Mouse (Mus musculus) limb, embryonic 11.5 days (tissue): ENCODE data around the gene Ldhb. TPM values are rescaled to one million over a fixed set of nuclear protein-coding genes. Genes with fewer than 3 reads are reported as not detected.
A peak's percentile ranks its signal among the peaks of the same experiment; 100 is the strongest.
"Not testable (repeated sequence)": the region's sequence is repeated elsewhere in the genome, so short reads cannot be mapped to it uniquely, and the experiment has no call there.

Experiments
- ATAC-seq: fragments of 200-750 bp; cut with Nextera tagmentation; 2 replicates; pipeline ENCODE4 v1.8.0; 2017; ENCODE audit warnings: low read depth; ENCODE audit not compliant: insufficient number of reproducible peaks, low FRiP score, low TSS enrichment
- DNase-seq: peaks from one replicate; pipeline ENCODE4 v3.0.0-alpha.2; 2015; ENCODE audit warnings: low spot score
- H3K27ac ChIP-seq: fragments of 300-500 bp; sonication (generic); replicated peaks from 2 replicates; pipeline ENCODE4 v1.5.1; 2014; ENCODE audit warnings: low read depth, mild to moderate bottlenecking, low read length
- H3K27me3 ChIP-seq: fragments of 300-500 bp; sonication (generic); 2 replicates; pipeline ENCODE4 v1.6.1; 2014; ENCODE audit warnings: mild to moderate bottlenecking, low read length, mixed read lengths; ENCODE audit not compliant: control insufficient read depth, insufficient read depth
- H3K36me3 ChIP-seq: fragments of 300-500 bp; sonication (generic); 2 replicates; pipeline ENCODE4 v1.6.1; 2014; ENCODE audit warnings: mild to moderate bottlenecking, low read length, moderate library complexity, mixed read lengths; ENCODE audit not compliant: control insufficient read depth, insufficient read depth
- H3K4me1 ChIP-seq: fragments of 300-500 bp; sonication (generic); 2 replicates; pipeline ENCODE4 v1.6.1; 2014; ENCODE audit warnings: low read length, mixed read lengths; ENCODE audit not compliant: control insufficient read depth, insufficient read depth
- H3K4me2 ChIP-seq: fragments of 300-500 bp; sonication (generic); 2 replicates; pipeline ENCODE4 v1.6.1; 2014; ENCODE audit warnings: low read depth, mild to moderate bottlenecking, moderate library complexity; ENCODE audit not compliant: severe bottlenecking
- H3K4me3 ChIP-seq: fragments of 300-500 bp; sonication (generic); 2 replicates; pipeline ENCODE4 v1.5.1; 2014; ENCODE audit warnings: low read depth, low read length
- H3K9ac ChIP-seq: fragments of 300-500 bp; sonication (generic); 2 replicates; pipeline ENCODE4 v1.6.1; 2014; ENCODE audit warnings: mild to moderate bottlenecking, low read length
- H3K9me3 ChIP-seq: fragments of 300-500 bp; sonication (generic); 2 replicates; pipeline ENCODE4 v1.6.1; 2016; ENCODE audit warnings: low read length; ENCODE audit not compliant: control insufficient read depth
- WGBS: fragments of 180-500 bp; shearing (Covaris S2); extraction: QIAGEN DNeasy Blood & Tissue Kit; methylation state at CpG from one replicate; pipeline ENCODE4 v1.1.7; 2014; 5-methylcytosine and 5-hydroxymethylcytosine counted together
- polyA plus RNA-seq: library from polyadenylated mRNA; unstranded; fragments of >200 nt; fragmentation: Nextera tagmentation; extraction: Ambion mirVana; gene quantifications from 2 replicates; pipeline ENCODE4 v1.2.1, GENCODE M21; 2014

The Ldhb gene
- polyA plus RNA-seq, 1 experiment from 2014 or later: 564 TPM

DNA sequence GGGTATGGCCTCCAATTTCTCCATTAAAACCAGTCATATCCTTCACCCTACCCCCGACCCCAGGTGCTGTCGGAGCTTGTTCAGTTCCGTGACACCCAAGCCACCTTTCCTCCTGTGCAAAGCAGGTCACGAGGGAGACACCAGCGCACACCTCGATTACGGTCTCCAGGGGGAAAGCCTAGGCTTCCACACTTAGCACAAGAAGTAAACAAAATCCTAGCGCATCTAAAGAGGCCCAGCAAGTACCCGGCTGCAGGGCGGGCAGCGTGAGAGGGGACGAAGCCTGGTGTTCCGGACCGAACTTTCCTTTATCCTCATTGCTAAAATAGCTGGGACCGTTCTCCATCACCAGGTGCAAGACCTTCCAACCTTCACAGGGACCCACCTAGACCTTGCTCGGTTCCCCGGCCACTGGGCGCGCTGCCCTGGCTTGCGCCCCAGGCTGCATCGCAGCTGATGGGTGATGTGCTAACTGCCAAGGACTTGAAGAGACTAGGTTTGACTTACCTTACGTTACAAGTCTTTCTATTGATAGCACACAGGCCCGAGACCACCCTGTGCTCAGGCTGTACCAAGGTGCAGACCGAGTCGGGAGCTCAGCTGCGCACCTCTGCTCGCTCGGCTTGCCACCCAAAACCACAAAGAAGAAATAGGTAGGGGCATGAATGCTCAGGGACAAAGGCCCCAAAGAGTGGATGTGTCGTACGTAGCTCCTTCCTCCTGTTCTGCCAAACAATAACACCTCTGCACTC lies 548 bp downstream of the Ldhb start:
- peak overlapping the region; percentile 89 for H3K9ac ChIP-seq
- no peaks in the 10 kb centered on the region for H3K9me3 ChIP-seq
- peak overlapping the region; percentile 81 for H3K4me2 ChIP-seq
- DNase-seq: no peak
- no peaks in the 10 kb centered on the region for H3K36me3 ChIP-seq
- peak overlapping the region; percentile 61 for H3K27ac ChIP-seq
- peaks cover 11% of the 10 kb centered on the region for H3K4me1 ChIP-seq
- H3K27me3 ChIP-seq: no peaks in the 10 kb centered on the region
- under 1% methylated on average over 30 of the region's 30 CpGs for WGBS
- H3K4me3 ChIP-seq: peak overlapping the region; percentile 59
- peak; percentile 61 for ATAC-seq

DNA sequence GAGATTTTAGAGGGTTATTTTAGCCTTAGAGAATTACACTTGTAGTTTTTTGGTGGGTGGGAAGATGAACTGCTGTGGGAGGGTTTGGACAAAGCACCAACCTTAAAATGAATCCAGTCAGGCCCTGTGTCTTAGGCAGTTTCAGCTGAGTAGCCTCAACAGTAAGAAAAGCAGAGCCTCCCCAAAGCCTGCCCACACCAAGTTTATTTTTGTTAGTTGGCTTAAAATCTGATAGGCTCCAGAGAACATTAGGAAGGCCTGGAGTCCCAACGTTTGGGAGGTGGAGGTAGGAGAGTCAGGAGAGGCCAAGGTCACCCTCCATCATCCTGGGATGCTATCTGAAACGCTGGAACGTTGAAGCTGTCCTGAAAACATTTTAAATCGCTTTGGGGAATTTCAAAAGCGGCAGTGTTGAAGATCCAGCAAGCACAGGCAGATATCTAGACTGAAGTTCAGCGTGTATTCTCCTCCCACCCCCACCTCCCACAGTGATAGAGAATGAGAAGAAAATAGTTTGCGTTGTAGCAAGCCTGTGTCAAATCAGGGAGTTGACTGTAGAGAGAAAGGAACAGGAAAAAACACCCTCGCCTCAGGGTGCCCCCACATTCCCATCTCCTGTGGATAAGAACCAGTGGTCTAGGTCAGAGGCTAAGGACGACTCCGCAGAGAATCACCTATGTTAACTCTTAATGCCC lies 1.3 kb downstream of the Ldhb start:
- Histone ChIP-seq H3K27ac (no peak overlapping the region), H3K9ac (peak overlapping the region; percentile 89), H3K27me3 (no peaks in the 10 kb centered on the region), H3K9me3 (no peaks in the 10 kb centered on the region), H3K4me1 (peaks cover 7% of the 10 kb centered on the region), H3K36me3 (no peaks in the 10 kb centered on the region), H3K4me2 (peak overlapping the region; percentile 81), H3K4me3 (peak overlapping the region; percentile 59)
- WGBS: 7% methylated on average over 10 of the region's 10 CpGs
- no peak for DNase-seq
- no peak for ATAC-seq

DNA sequence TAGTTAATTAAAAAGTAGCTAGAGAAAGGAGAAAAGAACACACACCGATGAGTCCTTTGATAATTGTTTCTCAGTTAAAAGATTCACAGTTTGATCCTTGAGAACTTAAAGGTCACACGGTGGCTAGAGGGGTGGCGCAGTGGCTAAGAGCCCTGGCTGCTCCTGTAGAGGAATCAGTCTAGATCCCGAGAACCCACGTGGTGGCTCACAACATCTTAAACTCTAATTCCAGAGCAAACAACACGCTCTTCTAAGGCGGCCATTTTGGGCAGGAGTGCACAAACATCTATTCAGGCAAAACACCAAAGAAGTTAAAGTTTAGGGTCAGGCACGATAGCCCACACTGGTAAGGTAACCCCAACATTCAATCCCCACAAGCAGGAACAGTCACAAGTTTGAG lies 4.2 kb downstream of the Ldhb start:
- 85% methylated on average over 8 of the region's 8 CpGs for WGBS
- Histone ChIP-seq H3K27me3 (no peaks in the 10 kb centered on the region), H3K4me1 (peaks cover 5% of the 10 kb centered on the region), H3K27ac (no peak overlapping the region), H3K4me3 (no peak overlapping the region), H3K9ac (no peak overlapping the region), H3K36me3 (no peaks in the 10 kb centered on the region; the same call in 1 of the 2 replicates), H3K9me3 (no peaks in the 10 kb centered on the region), H3K4me2 (no peak overlapping the region)
- DNase-seq (no peak), ATAC-seq (no peak)

DNA sequence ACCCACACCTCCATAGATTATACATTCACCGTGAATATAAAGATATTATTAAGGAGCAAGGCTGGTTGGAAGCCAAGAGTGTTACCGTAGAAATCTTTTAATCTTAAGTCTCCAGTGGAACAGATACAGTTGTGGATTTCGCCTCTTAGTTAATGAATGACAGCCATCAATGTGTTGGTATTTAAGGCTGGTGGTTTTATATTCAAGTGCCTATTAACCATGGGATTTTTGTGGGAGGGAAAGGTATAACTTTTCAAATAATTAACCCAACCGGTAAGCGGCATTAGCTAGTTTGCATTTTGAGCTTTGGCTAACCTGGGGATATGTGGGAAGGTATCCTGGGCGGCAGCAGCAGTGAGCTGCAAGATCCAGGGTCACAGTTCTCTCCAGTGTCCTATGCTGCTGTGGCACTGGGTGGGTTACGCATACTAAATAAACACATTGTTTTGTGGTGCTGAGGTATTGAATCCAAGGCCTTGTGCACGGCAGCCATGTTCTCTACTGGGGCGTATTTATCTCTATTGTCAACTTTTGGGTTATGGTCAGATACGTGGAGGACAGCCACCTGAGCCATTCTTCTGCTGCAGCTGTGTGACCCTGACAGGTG lies 5.1 kb downstream of the Ldhb start:
- H3K9ac ChIP-seq: no peak overlapping the region
- ATAC-seq (no peak), DNase-seq (no peak)
- H3K9me3 ChIP-seq: no peaks in the 10 kb centered on the region
- no peak overlapping the region for H3K4me2 ChIP-seq
- H3K27me3 ChIP-seq: no peaks in the 10 kb centered on the region
- no peaks in the 10 kb centered on the region for H3K4me1 ChIP-seq
- H3K4me3 ChIP-seq: no peak overlapping the region
- peaks cover 3% of the 10 kb centered on the region; the same call in 1 of the 2 replicates for H3K36me3 ChIP-seq
- H3K27ac ChIP-seq: no peak overlapping the region
- 91% methylated on average over 10 of the region's 10 CpGs for WGBS

DNA sequence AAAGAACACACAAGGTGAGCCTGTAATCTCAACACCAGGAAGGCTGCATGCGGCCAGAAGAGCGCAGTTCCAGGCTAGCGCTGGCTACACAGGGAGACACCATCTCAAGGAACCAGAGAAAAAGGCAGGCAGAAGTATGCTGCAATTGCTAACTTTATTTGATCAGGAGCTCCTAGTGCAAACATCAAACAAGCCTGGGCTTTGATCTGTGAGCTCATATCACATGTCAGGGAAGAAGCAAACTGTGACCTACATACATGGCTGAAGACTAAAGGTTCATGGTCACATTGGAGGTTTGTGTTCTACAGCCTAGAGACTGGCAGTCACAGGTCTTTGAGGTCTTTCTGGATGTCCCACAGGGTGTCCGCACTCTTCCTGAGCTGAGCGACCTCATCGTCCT lies 17.6 kb downstream of the Ldhb start:
- not testable (repeated sequence) for H3K4me1 ChIP-seq, ATAC-seq, DNase-seq, H3K9me3 ChIP-seq, H3K27ac ChIP-seq, H3K36me3 ChIP-seq, H3K27me3 ChIP-seq, H3K4me2 ChIP-seq, H3K9ac ChIP-seq, H3K4me3 ChIP-seq
- 95% methylated on average over 6 of the region's 6 CpGs for WGBS

DNA sequence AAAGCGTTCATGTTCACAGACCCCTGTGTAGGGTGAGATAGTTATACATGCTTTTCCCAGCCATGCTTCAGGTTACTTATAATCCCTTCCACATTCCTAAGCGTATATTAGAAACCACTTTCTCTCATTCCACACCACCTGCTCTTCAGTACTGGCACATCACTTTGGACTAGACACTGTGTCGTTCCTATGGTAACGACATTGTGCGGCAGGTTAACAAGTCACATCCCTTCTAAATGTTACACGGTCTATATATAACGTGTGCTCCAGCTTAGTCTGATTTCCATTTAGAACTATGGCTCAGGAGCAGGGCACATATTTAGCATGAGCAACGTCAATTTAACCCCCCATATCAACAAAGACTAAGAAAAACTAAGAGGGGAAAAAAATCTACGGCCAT lies 20.1 kb downstream of the Ldhb start:
- WGBS: 91% methylated on average over 9 of the region's 9 CpGs
- Histone ChIP-seq H3K27me3 (no peaks in the 10 kb centered on the region), H3K4me3 (no peak overlapping the region), H3K4me2 (no peak overlapping the region), H3K9ac (no peak overlapping the region), H3K27ac (no peak overlapping the region), H3K4me1 (no peaks in the 10 kb centered on the region), H3K9me3 (no peaks in the 10 kb centered on the region), H3K36me3 (no peaks in the 10 kb centered on the region; the same call in 1 of the 2 replicates)
- DNase-seq: no peak
- no peak for ATAC-seq

DNA sequence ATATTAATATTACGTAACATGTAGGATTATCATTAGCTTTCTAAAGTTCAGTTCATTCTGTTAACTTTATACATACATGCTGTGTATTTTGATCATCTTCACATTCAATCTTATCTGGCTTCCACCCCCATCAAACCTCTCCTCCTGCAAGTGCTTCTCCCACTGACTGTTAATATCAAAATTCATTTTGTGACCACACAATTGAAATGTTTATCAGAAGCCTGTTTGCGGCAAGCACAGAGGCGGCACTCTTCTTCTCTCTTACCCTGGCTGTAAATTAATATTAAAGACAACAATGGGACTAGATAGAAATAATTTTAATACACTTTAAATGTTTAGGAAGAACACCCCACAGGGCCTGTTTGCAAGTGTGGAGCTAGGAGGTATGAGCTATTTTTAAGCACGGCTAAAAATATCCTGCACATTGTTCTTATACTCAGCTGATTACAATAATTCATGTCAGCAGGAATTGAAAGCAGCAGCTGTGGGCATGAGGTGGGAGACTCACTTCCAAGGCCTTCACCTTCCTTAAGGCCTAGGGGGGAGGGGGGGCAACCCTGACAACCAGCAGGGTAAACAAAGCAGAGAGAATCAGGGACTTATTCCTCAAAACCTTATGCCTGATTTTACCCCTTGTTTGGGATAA lies 22.2 kb downstream of the Ldhb start:
- H3K9me3 ChIP-seq: no peaks in the 10 kb centered on the region
- no peak overlapping the region for H3K4me3 ChIP-seq
- 94% methylated on average over 4 of the region's 4 CpGs for WGBS
- H3K27ac ChIP-seq: no peak overlapping the region
- no peak overlapping the region for H3K4me2 ChIP-seq
- ATAC-seq (no peak), DNase-seq (no peak)
- no peaks in the 10 kb centered on the region for H3K36me3 ChIP-seq
- no peaks in the 10 kb centered on the region for H3K4me1 ChIP-seq
- no peak overlapping the region for H3K9ac ChIP-seq
- no peaks in the 10 kb centered on the region for H3K27me3 ChIP-seq

DNA sequence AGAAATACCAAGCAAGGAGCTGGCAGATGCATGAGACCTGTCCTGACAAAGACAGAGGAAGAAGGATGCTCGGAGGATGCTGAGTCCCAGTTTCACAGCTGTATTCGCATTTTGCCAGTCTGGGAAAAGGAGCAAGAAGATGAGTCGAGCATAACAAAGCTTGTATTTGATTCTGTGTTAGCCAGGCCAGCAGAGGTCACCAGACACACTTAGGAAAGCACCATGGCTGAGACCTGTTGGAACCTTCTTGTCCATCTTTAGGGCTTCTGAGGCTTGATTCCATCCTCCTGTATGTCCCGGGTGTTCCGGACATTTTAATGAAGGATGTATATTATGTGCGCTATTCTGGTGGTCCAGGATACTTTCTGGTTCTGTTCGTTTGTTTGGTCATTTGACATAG lies 30.5 kb downstream of the Ldhb start:
- Histone ChIP-seq H3K27ac (no peak overlapping the region), H3K4me3 (no peak overlapping the region), H3K4me1 (no peaks in the 10 kb centered on the region), H3K9me3 (no peaks in the 10 kb centered on the region), H3K27me3 (no peaks in the 10 kb centered on the region), H3K9ac (no peak overlapping the region), H3K36me3 (no peaks in the 10 kb centered on the region), H3K4me2 (no peak overlapping the region)
- WGBS: 88% methylated on average over 7 of the region's 7 CpGs
- no peak for DNase-seq
- no peak for ATAC-seq
